Mouse (Mus musculus): ENCODE results near the gene Prkacb. TPM values are rescaled to one million over a fixed set of nuclear protein-coding genes. Genes with fewer than 3 reads are reported as not detected.

Gene Prkacb
- total RNA-seq (2023; ENCODE audit: inconsistent age), result 81.7 to 94.8 TPM (median 87.7 TPM) in 4 replicates

GRCm38 (mm10) chr3:146812901-146813393, at the start of gene Prkacb:
Gene Prkacb (minus strand): TSS chr3:146812990.

GRCm38 (mm10) chr3:146851966-146852891, 39.4 kb upstream of the Prkacb start, which contains the start of gene Ttll7:
Gene Ttll7 (plus strand): TSS chr3:146852367.

GRCm38 (mm10) chr3:146684811-146685675, 127.7 kb downstream of the Prkacb start, which contains the start of gene Samd13:
Gene Samd13 (minus strand): TSS chr3:146685592.

Other genes with a start within 250 kb of the Prkacb start
- gene Uox, start 242.6 kb downstream of the Prkacb start, total RNA-seq (2023; ENCODE audit: inconsistent age), result not detected in 4 replicates
- gene Dnase2b, start 197.4 kb downstream of the Prkacb start, total RNA-seq (2023; ENCODE audit: inconsistent age), result not detected in 4 replicates
- not detected in 4 replicates for gene 4930503B20Rik, start 161.7 kb downstream of the Prkacb start, total RNA-seq (2023; ENCODE audit: inconsistent age)
- gene Samd13, start 127.4 kb downstream of the Prkacb start, total RNA-seq (2023; ENCODE audit: inconsistent age), result not detected in 4 replicates
- not detected in 4 replicates for gene Ttll7, start 39.4 kb upstream of the Prkacb start, total RNA-seq (2023; ENCODE audit: inconsistent age)